Mouse (Mus musculus): ENCODE measurements at regions not wholly inside any gene's neighbourhood (a gene's known extent, or its start where the extent isn't known, plus 50 kb on each side); places are given as distances from the start of the nearest gene placed in this dataset.

DNA sequence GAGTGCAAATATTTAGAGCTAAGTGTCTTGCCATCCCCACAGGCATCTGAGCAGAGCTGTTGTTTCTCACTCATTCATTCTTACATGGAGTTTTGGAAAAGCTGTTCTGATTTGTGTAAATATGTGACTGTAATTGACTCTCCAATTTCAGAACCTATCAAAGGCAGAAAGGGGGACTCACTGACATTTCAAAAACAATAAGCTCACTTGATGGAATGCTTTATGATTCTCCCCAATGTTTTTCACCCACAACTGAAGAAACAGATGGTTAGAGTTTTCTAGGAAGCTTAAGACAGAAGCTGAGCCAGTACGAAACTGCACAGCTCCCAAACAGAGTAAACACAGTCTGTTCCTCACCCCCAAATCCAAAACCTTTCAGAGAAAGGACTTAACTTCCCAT is 460.1 kb upstream of the Etaa1 start:
- TF ChIP-seq CTCF (IDR thresholded peaks at IDR 0.05; ENCODE audit: extremely low read depth, insufficient read length, insufficient replicate concordance, low read depth, low read length) (no peak), POLR2A (IDR thresholded peaks at IDR 0.05; ENCODE audit: low read depth, low read length) (no peak)
